Mouse (Mus musculus) adrenal gland, postnatal 4 days (tissue): ENCODE data around the gene Mettl18. TPM values are rescaled to one million over a fixed set of nuclear protein-coding genes. Genes with fewer than 3 reads are reported as not detected.

Experiments
- DNase-seq, 2 experiments: peaks; one replicate each; pipeline ENCODE4 v3.0.0; 2021 to 2022; ENCODE audit warnings: low spot score in 2 of 2, mixed read lengths in 2 of 2
- total RNA-seq, 2 experiments: library from RNA; stranded (reverse); gene quantifications; 2 replicates each; pipeline ENCODE4 v1.2.3; 2021

Gene Mettl18
- total RNA-seq, 2 experiments from 2014 or later = 5.9 to 6.6 TPM

DNA sequence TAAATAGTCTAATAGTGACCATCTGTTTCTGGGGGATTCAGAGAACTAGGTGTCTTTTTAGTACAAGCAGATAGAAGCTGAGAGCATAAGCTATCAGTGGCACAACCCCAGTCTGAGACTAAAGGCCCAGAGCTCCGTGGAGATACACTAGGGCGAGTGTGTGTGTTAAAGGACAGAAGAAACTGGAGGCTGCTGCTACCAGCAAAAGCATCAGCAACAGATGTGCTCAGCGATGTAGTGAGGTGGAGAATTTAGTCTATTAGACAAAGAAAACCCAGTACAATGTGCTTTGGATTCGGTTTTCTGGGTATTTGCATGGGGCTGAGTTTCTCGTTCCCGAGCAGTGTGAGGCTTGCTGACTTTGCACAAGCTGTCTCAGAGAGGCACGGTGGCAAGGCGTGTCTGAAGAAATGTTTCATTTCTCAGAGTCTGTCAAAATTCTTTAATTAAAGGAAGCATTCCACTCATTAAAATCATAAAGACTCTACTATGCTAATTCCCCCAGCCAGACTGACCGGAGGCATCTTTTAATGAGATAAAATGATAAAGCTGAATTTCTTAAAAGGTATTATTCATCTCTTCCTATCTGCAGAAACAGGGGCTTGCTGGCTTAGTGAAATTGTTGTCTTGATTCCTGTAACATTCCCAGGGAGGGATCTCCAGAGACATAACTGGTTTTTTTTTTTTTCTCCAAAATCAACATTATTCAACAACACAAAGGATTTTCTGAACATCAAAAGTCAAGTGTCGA is 45.9 kb downstream of the Mettl18 start:
- DNase-seq = no peak

DNA sequence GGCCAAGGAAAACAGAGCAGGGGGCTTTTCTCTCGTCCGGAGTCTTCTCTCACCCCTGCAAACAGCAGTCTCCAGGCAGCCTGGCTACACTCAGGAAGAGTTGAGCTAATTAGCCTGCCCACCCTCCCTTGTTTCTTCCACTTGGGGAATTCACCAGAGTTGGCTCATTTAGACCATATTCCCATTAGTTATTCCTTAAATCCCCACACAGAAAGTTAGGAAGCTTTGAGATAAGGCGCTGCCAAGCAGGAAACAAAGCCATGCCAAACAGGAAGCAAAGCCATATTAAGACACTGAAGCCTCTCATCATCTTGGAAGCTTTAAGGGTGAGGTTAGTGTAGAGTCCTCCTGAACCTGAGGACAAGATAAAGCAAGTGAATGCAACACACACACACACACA is 48.9 kb downstream of the Mettl18 start:
- DNase-seq = no peak

Other genes starting within 250 kb of the Mettl18 start
- 10 to 100 TPM; 25.0 to 27.2 TPM for gene Kifap3, start 215.3 kb upstream of the Mettl18 start, total RNA-seq
- gene Scyl3, start 65.8 kb upstream of the Mettl18 start, total RNA-seq = 10 to 100 TPM; 29.1 to 30.2 TPM
- 1 to 10 TPM; 7.0 to 7.8 TPM for gene BC055324, start 93 bp upstream of the Mettl18 start, total RNA-seq
- gene Sele, start 53.3 kb downstream of the Mettl18 start, total RNA-seq = 1 to 10 TPM in 1 of 2 experiments, under 1 TPM in 1; 0.87 to 1.5 TPM
- gene Sell, start 67.1 kb downstream of the Mettl18 start, total RNA-seq = 1 to 10 TPM; 1.1 to 1.7 TPM
- gene Selp, start 120.4 kb downstream of the Mettl18 start, total RNA-seq = 1 to 10 TPM; 1.2 to 2.5 TPM
- 10 to 100 TPM in 1 of 2 experiments, 1 to 10 TPM in 1; 3.4 to 22.7 TPM for gene F5, start 156.9 kb downstream of the Mettl18 start, total RNA-seq